In the genomic region with DNA sequence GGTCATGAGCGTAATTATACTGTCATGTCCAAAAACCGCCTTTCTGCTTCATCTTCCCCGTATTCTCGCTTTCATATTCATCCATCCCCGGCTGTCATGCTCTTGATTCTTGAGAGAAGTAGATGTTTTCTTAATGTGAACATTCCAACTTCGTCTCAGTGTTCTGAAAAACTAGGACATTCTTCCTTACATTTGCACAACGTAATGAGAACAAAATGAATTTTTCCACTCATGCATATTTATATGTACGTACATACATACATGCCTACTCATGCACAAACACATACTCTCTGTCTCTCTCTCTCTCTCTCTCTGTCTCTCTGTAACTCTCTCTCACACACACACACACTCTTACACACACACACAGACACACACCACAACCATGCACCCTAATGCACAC, we compare ENCODE assay signal across 35 mouse cellular contexts.
"Had no signal": no experiment of that assay in that cellular context is flagged by ENCODE, and none has a peak within 500 bp of the region (broad histone marks: within the 10 kb centered on the region; RNA-seq: fewer than 3 reads in every experiment).

No protein-coding gene starts in this region.

- H3K4me3 ChIP-seq: heart, embryonic 10.5 days; heart, embryonic 12.5 days; heart, embryonic 13.5 days; heart, embryonic 15.5 days; hindbrain, embryonic 10.5 days; hindbrain, embryonic 12.5 days; hindbrain, embryonic 13.5 days; hindbrain, embryonic 15.5 days; intestine, embryonic 15.5 days; kidney, embryonic 15.5 days; layer of hippocampus, adult 2 months had no signal

- H3K36me3 ChIP-seq: heart, embryonic 10.5 days; heart, embryonic 12.5 days; heart, embryonic 13.5 days; heart, embryonic 15.5 days; hindbrain, embryonic 10.5 days; hindbrain, embryonic 12.5 days; hindbrain, embryonic 13.5 days; hindbrain, embryonic 15.5 days; intestine, embryonic 15.5 days; kidney, embryonic 15.5 days had no signal

- H3K27ac ChIP-seq: heart, embryonic 10.5 days; heart, embryonic 13.5 days; heart, embryonic 15.5 days; hindbrain, embryonic 10.5 days; hindbrain, embryonic 12.5 days; hindbrain, embryonic 13.5 days; hindbrain, embryonic 14.5 days; hindbrain, embryonic 15.5 days; hindbrain, postnatal 0 days; intestine, embryonic 15.5 days; kidney, embryonic 15.5 days; kidney, postnatal 0 days; layer of hippocampus, adult 2 months had no signal

- H3K4me1 ChIP-seq: heart, embryonic 10.5 days; heart, embryonic 12.5 days; heart, embryonic 13.5 days; heart, embryonic 15.5 days; hindbrain, embryonic 10.5 days; hindbrain, embryonic 12.5 days; hindbrain, embryonic 13.5 days; hindbrain, embryonic 15.5 days; intestine, embryonic 15.5 days; kidney, embryonic 15.5 days had no signal

- H3K9ac ChIP-seq: heart, embryonic 12.5 days; heart, embryonic 13.5 days; heart, embryonic 15.5 days; hindbrain, embryonic 12.5 days; hindbrain, embryonic 13.5 days; hindbrain, embryonic 14.5 days; hindbrain, embryonic 15.5 days; intestine, embryonic 15.5 days; kidney, embryonic 15.5 days had no signal

- H3K4me2 ChIP-seq: heart, embryonic 11.5 days; heart, embryonic 12.5 days; heart, embryonic 13.5 days; heart, embryonic 15.5 days; hindbrain, embryonic 12.5 days; hindbrain, embryonic 13.5 days; hindbrain, embryonic 14.5 days; hindbrain, embryonic 15.5 days; intestine, embryonic 15.5 days; kidney, embryonic 15.5 days had no signal

- H3K27me3 ChIP-seq: heart, embryonic 12.5 days; heart, embryonic 13.5 days; heart, embryonic 15.5 days; hindbrain, embryonic 12.5 days; hindbrain, embryonic 13.5 days; hindbrain, embryonic 15.5 days; intestine, embryonic 15.5 days; kidney, embryonic 15.5 days had no signal

- H3K9me3 ChIP-seq: heart, embryonic 10.5 days; heart, embryonic 12.5 days; heart, embryonic 13.5 days; heart, embryonic 15.5 days; hindbrain, embryonic 10.5 days; hindbrain, embryonic 12.5 days; hindbrain, embryonic 13.5 days; hindbrain, embryonic 15.5 days; intestine, embryonic 15.5 days; kidney, embryonic 15.5 days had no signal

- DNase-seq: heart, postnatal 10 days; heart, postnatal 14 days; heart, postnatal 36 days; heart, postnatal 4 days; kidney, adult 11 months; kidney, adult 18-20 months; kidney, adult 2 months; kidney, adult 8-10 months; kidney, adult 9 months; kidney, postnatal 10 days; kidney, postnatal 14 days; kidney, postnatal 25 days; kidney, postnatal 36 days; kidney, postnatal 4 days; layer of hippocampus, adult 9-11 months; layer of hippocampus, postnatal 36 days had no signal

- ATAC-seq: hindbrain, embryonic 16.5 days; hindbrain, postnatal 0 days; inflammation-experienced regulatory T-cells, adult 6 months; intestine, embryonic 15.5 days; intestine, embryonic 16.5 days; intestine, postnatal 0 days had no signal
